Mouse (Mus musculus): Measurements from ENCODE around the gene Tbkbp1.

DNA sequence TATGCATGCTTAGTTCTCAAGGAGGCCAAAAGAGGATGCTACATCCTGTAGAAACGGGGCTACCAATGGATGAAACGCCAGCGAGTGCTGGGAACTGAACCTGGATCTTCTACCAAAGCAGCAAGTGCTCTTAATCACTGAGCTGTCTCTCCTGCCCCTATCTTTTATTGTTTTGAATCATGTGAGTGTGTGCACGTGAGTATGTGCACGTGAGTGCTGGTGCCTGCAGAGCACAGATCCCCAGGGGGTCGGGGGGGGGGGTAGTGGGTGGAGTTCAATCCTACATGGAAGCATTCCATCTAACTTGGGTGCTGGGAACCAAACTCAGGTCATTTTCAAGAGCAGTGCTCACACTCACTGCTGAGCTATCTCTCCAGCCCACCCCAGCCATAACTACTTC lies 64.9 kb downstream of the Tbkbp1 start:
- TF ChIP-seq TCF12 (IDR thresholded peaks at IDR 0.05; ENCODE audit: insufficient read depth, poor library complexity, severe bottlenecking) (no peak), USF1 (IDR thresholded peaks at IDR 0.05; ENCODE audit: low read depth) (no peak), MYOD1 (IDR thresholded peaks at IDR 0.05; ENCODE audit: control insufficient read depth in 1 of 3, insufficient read length in 2 of 3, low read depth in 2 of 3) (no peak), POLR2A (IDR thresholded peaks at IDR 0.05; ENCODE audit: insufficient read length, low read depth) (no peak), REST (IDR thresholded peaks at IDR 0.05; ENCODE audit: insufficient read depth, insufficient read length) (no peak)

All from myocyte (in vitro differentiated cells).